Mouse (Mus musculus) MEL (cell line): ENCODE data around the gene Zfp1. TPM values are rescaled to one million over a fixed set of nuclear protein-coding genes. Genes with fewer than 3 reads are reported as not detected.

ENCODE experiments used
- DNase-seq: peaks from one replicate; pipeline ENCODE4 v3.0.0; 2011; ENCODE audit warnings: low read depth, low spot score
- H3K27ac ChIP-seq: 2 replicates; pipeline ENCODE4 v1.5.1; 2012; ENCODE audit warnings: low read depth, mild to moderate bottlenecking, control low read depth, low read length, moderate library complexity; ENCODE audit not compliant: control insufficient read depth
- H3K27me3 ChIP-seq, 2 experiments: fragments of 150-350 bp in 1 of 2; sonication (generic) in 1 of 2; 2 replicates each; pipeline ENCODE4 v1.6.1; 2012; ENCODE audit warnings: low read length in 2 of 2, mild to moderate bottlenecking in 2 of 2, improper control_type of control experiment in 1 of 2, moderate library complexity in 1 of 2; ENCODE audit not compliant: insufficient read depth in 2 of 2, control insufficient read depth in 1 of 2
- H3K36me3 ChIP-seq, 2 experiments: 2 replicates each; pipeline ENCODE4 v1.6.1; 2012 to 2014; ENCODE audit warnings: low read length in 2 of 2, improper control_type of control experiment in 1 of 2, inconsistent platforms in 1 of 2, mild to moderate bottlenecking in 1 of 2; ENCODE audit not compliant: insufficient read depth in 2 of 2, control insufficient read depth in 1 of 2
- H3K4me1 ChIP-seq, 2 experiments: fragments of 150-350 bp in 1 of 2; sonication (generic) in 1 of 2; 2 replicates each; pipeline ENCODE4 v1.6.1; 2012; ENCODE audit warnings: low read length in 2 of 2, improper control_type of control experiment in 1 of 2, mild to moderate bottlenecking in 1 of 2; ENCODE audit not compliant: insufficient read depth in 2 of 2, control insufficient read depth in 1 of 2
- H3K4me3 ChIP-seq, 2 experiments: fragments of 150-350 bp in 1 of 2; sonication (generic) in 1 of 2; 2 replicates each; pipeline ENCODE4 v1.5.1; 2012; ENCODE audit warnings: low read depth in 2 of 2, low read length in 2 of 2, mild to moderate bottlenecking in 2 of 2, moderate library complexity in 2 of 2, control low read depth in 1 of 2, improper control_type of control experiment in 1 of 2; ENCODE audit not compliant: control insufficient read depth in 1 of 2, insufficient read depth in 1 of 2
- H3K79me2 ChIP-seq: 2 replicates; pipeline ENCODE4 v1.6.1; 2012; ENCODE audit warnings: mild to moderate bottlenecking, low read length, moderate library complexity; ENCODE audit not compliant: control insufficient read depth, poor library complexity, insufficient read depth
- H3K9ac ChIP-seq: 2 replicates; pipeline ENCODE4 v1.6.1; 2012; ENCODE audit warnings: low read depth, mild to moderate bottlenecking, control low read depth, low read length, moderate library complexity; ENCODE audit not compliant: control insufficient read depth, poor library complexity, severe bottlenecking
- H3K9me3 ChIP-seq: fragments of 150-350 bp; sonication (generic); replicated peaks from 2 replicates; pipeline ENCODE4 v1.6.1; 2012; ENCODE audit warnings: mild to moderate bottlenecking, low read length, improper control_type of control experiment, moderate library complexity; ENCODE audit not compliant: insufficient read depth
- BHLHE40 ChIP-seq: IDR thresholded peaks from 2 replicates; pipeline ENCODE4 v1.6.1; 2012; ENCODE audit warnings: low read depth, mild to moderate bottlenecking, inconsistent platforms, low read length, improper control_type of control experiment, borderline replicate concordance
- CHD2 ChIP-seq: IDR thresholded peaks from 2 replicates; pipeline ENCODE4 v1.6.1; 2011; ENCODE audit warnings: low read length, improper control_type of control experiment
- CTCF ChIP-seq, 3 experiments: IDR thresholded peaks in 2 of 3; conservative IDR thresholded peaks in 1 of 3; 2 replicates each; pipeline ENCODE4 v1.5.1; 2011 to 2012; ENCODE audit warnings: low read length in 3 of 3, low read depth in 2 of 3, mild to moderate bottlenecking in 2 of 3, improper control_type of control experiment in 1 of 3, inconsistent platforms in 1 of 3, mixed read lengths in 1 of 3, moderate library complexity in 1 of 3; ENCODE audit not compliant: control insufficient read depth in 1 of 3, insufficient read depth in 1 of 3, poor library complexity in 1 of 3, severe bottlenecking in 1 of 3
- E2F4 ChIP-seq: IDR thresholded peaks from 2 replicates; pipeline ENCODE4 v1.6.1; 2011; ENCODE audit warnings: low read depth, low read length, improper control_type of control experiment, borderline replicate concordance
- EP300 ChIP-seq, 2 experiments: IDR thresholded peaks; 2 replicates each; pipeline ENCODE4 v1.6.1; 2011; ENCODE audit warnings: improper control_type of control experiment in 2 of 2, low read length in 2 of 2, low read depth in 1 of 2, mild to moderate bottlenecking in 1 of 2
- ETS1 ChIP-seq: IDR thresholded peaks from 2 replicates; pipeline ENCODE4 v1.6.1; 2012; ENCODE audit warnings: low read depth, mild to moderate bottlenecking, inconsistent platforms, low read length, improper control_type of control experiment, moderate library complexity
- GABPA ChIP-seq: IDR thresholded peaks from 2 replicates; pipeline ENCODE4 v1.6.1; 2012; ENCODE audit warnings: low read depth, mild to moderate bottlenecking, inconsistent platforms, low read length, improper control_type of control experiment, moderate library complexity
- GATA1 ChIP-seq: IDR thresholded peaks from 2 replicates; pipeline ENCODE4 v1.6.1; 2011; ENCODE audit warnings: low read depth, low read length, improper control_type of control experiment
- HCFC1 ChIP-seq: IDR thresholded peaks from 2 replicates; pipeline ENCODE4 v1.6.1; 2012; ENCODE audit warnings: low read depth, mild to moderate bottlenecking, inconsistent platforms, low read length, improper control_type of control experiment, moderate library complexity
- MAFK ChIP-seq: IDR thresholded peaks from 2 replicates; pipeline ENCODE4 v1.6.1; 2011; ENCODE audit warnings: low read depth, mild to moderate bottlenecking, low read length, improper control_type of control experiment, borderline replicate concordance
- MEF2A ChIP-seq: IDR thresholded peaks from 2 replicates; pipeline ENCODE4 v1.6.1; 2014; ENCODE audit warnings: low read depth, mild to moderate bottlenecking, inconsistent platforms, low read length, improper control_type of control experiment; ENCODE audit not compliant: poor library complexity, insufficient replicate concordance, severe bottlenecking; ENCODE audit errors: extremely low read depth
- MXI1 ChIP-seq: IDR thresholded peaks from 2 replicates; pipeline ENCODE4 v1.6.1; 2011; ENCODE audit warnings: mild to moderate bottlenecking, low read depth, low read length, improper control_type of control experiment
- MYB ChIP-seq: IDR thresholded peaks from 2 replicates; pipeline ENCODE4 v1.6.1; 2011; ENCODE audit warnings: mild to moderate bottlenecking, low read depth, low read length, improper control_type of control experiment
- POLR2A ChIP-seq, 2 experiments: IDR thresholded peaks; 2 replicates each; pipeline ENCODE4 v1.6.1; 2011 to 2012; ENCODE audit warnings: low read length in 2 of 2, mild to moderate bottlenecking in 2 of 2, control low read depth in 1 of 2, improper control_type of control experiment in 1 of 2, low read depth in 1 of 2, moderate library complexity in 1 of 2; ENCODE audit not compliant: control insufficient read depth in 1 of 2, insufficient read depth in 1 of 2, poor library complexity in 1 of 2
- POLR2AphosphoS2 ChIP-seq: IDR thresholded peaks from 2 replicates; pipeline ENCODE4 v1.6.1; 2011; ENCODE audit warnings: low read length, improper control_type of control experiment
- RAD21 ChIP-seq: IDR thresholded peaks from 2 replicates; pipeline ENCODE4 v1.6.1; 2011; ENCODE audit warnings: mild to moderate bottlenecking, low read depth, low read length, improper control_type of control experiment
- RCOR1 ChIP-seq: IDR thresholded peaks from 2 replicates; pipeline ENCODE4 v1.6.1; 2012; ENCODE audit warnings: low read depth, mild to moderate bottlenecking, inconsistent platforms, low read length, improper control_type of control experiment
- SMC3 ChIP-seq: IDR thresholded peaks from 2 replicates; pipeline ENCODE4 v1.6.1; 2011; ENCODE audit warnings: low read depth, low read length, improper control_type of control experiment
- TAL1 ChIP-seq: IDR thresholded peaks from 2 replicates; pipeline ENCODE4 v1.6.1; 2012; ENCODE audit warnings: mild to moderate bottlenecking, inconsistent platforms, low read length, moderate library complexity, mixed read lengths
- TCF12 ChIP-seq: IDR thresholded peaks from 2 replicates; pipeline ENCODE4 v1.6.1; 2014; ENCODE audit warnings: low read depth, mild to moderate bottlenecking, inconsistent platforms, low read length, improper control_type of control experiment, moderate library complexity
- UBTF ChIP-seq: IDR thresholded peaks from 2 replicates; pipeline ENCODE4 v1.6.1; 2012; ENCODE audit warnings: low read depth, mild to moderate bottlenecking, inconsistent platforms, low read length, improper control_type of control experiment, moderate library complexity, borderline replicate concordance; ENCODE audit not compliant: insufficient read depth
- USF1 ChIP-seq: IDR thresholded peaks from 2 replicates; pipeline ENCODE4 v1.6.1; 2014; ENCODE audit warnings: low read depth, mild to moderate bottlenecking, inconsistent platforms, low read length, improper control_type of control experiment, moderate library complexity
- USF2 ChIP-seq, 2 experiments: IDR thresholded peaks; 2 replicates each; pipeline ENCODE4 v1.6.1; 2011 to 2012; ENCODE audit warnings: improper control_type of control experiment in 2 of 2, low read length in 2 of 2, borderline replicate concordance in 1 of 2, inconsistent platforms in 1 of 2, low read depth in 1 of 2, mild to moderate bottlenecking in 1 of 2; ENCODE audit not compliant: insufficient read depth in 1 of 2
- ZC3H11A ChIP-seq: IDR thresholded peaks from 2 replicates; pipeline ENCODE4 v1.6.1; 2012; ENCODE audit warnings: low read depth, mild to moderate bottlenecking, inconsistent platforms, low read length, improper control_type of control experiment
- ZKSCAN1 ChIP-seq: IDR thresholded peaks from 2 replicates; pipeline ENCODE4 v1.6.1; 2012; ENCODE audit warnings: low read depth, mild to moderate bottlenecking, inconsistent platforms, low read length, improper control_type of control experiment, moderate library complexity
- ZMIZ1 ChIP-seq: IDR thresholded peaks from 2 replicates; pipeline ENCODE4 v1.6.1; 2012; ENCODE audit warnings: low read depth, mild to moderate bottlenecking, inconsistent platforms, low read length, improper control_type of control experiment, moderate library complexity
- polyA plus RNA-seq, 2 experiments: library from polyadenylated mRNA; stranded (reverse) in 1 of 2; unstranded in 1 of 2; fragments of >175 nt in 1 of 2; fragments of >200 nt in 1 of 2; gene quantifications; 2 replicates each; pipeline versions ENCODE4 v1.2.1 to v1.2.4; 2012; ENCODE audit warnings: low replicate concordance in 2 of 2, low read depth in 1 of 2; ENCODE audit not compliant: insufficient read length in 2 of 2, insufficient read depth in 1 of 2, missing spikeins in 1 of 2
- total RNA-seq: library from RNA; depleted of rRNA; stranded (reverse); fragments of 300-350 nt; gene quantifications from 2 replicates; pipeline ENCODE4 v1.2.3, GENCODE M21; 2012

Gene Zfp1
- total and polyA plus RNA-seq, 3 experiments, result 12.2 to 12.4 TPM; not detected in 1

DNA sequence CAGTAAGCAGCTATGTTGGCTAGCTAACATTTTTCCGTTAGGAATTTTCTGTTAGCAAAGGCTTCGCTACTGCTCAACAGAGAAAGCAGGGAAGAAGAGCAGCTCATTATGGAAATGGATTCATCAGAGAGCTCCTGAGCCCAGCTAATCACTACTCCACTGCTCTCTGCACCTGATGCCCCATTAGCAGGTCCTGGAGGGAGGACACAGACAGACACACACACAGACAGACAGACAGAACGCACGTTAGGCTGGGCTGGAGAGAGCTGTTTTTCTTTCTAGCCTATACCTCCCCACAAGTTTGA lies 74.2 kb downstream of the Zfp1 start:
- Histone ChIP-seq H3K4me1 (peaks cover 9 to 13% of the 10 kb centered on the region in 2 experiments), H3K27me3 (no peaks in the 10 kb centered on the region), H3K4me3 (no peak overlapping the region), H3K9me3 (no peaks in the 10 kb centered on the region), H3K79me2 (no peaks in the 10 kb centered on the region), H3K9ac (no peak overlapping the region), H3K36me3 (peaks cover 0 to 7% of the 10 kb centered on the region in 2 experiments; a peak in 3 of 4 replicates), H3K27ac (no peak overlapping the region; the same call in 1 of the 2 replicates)
- TF ChIP-seq RCOR1, result no peak
- no peak for TF ChIP-seq TCF12
- TF ChIP-seq RAD21, result no peak
- TF ChIP-seq GABPA, result no peak
- no peak for TF ChIP-seq ZKSCAN1
- TF ChIP-seq GATA1, result no peak
- TF ChIP-seq BHLHE40, result no peak
- no peak for TF ChIP-seq HCFC1
- TF ChIP-seq UBTF, result no peak
- no peak for TF ChIP-seq POLR2AphosphoS2
- no peak for TF ChIP-seq POLR2A (IDR thresholded peaks at IDR 0.05; ENCODE audit: control insufficient read depth in 1 of 2, insufficient read depth in 1 of 2, low read depth in 1 of 2, low read length in 2 of 2, poor library complexity in 1 of 2)
- no peak for TF ChIP-seq CHD2
- TF ChIP-seq E2F4, result no peak
- TF ChIP-seq ETS1, result no peak
- no peak for TF ChIP-seq USF1
- no peak for TF ChIP-seq ZMIZ1
- no peak for TF ChIP-seq MEF2A
- TF ChIP-seq TAL1, result no peak
- TF ChIP-seq ZC3H11A, result no peak
- no peak for TF ChIP-seq MAFK
- no peak for DNase-seq

DNA sequence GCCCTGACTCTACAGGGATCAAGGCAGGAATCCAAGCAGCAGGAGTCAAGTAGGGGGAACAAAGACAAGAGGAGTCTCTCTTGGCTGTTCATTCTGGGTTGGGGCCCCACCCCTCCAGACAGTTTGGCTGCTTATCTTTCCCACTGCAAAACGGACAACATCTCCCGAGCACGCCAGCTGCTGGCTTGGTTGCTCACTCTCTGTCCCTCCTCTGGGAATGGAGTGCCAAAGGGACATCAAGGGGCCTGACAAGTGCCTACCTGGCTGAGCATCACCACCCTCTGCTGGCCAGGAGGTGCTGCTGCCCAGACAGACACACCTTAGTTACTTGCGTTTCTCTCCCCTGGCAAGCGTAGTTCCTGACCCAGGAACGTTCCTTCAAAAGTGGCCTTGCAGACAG lies 74.7 kb downstream of the Zfp1 start:
- H3K9me3 ChIP-seq, result no peaks in the 10 kb centered on the region
- TF ChIP-seq MXI1 (peak; percentile 29; the same call in 1 of the 2 replicates), ZC3H11A (no peak), CTCF (IDR thresholded peaks at IDR 0.05 in 2 of 3, conservative IDR thresholded peaks at IDR 0.05 in 1 of 3; ENCODE audit: control insufficient read depth in 1 of 3, insufficient read depth in 1 of 3, low read depth in 2 of 3, low read length in 3 of 3, poor library complexity in 1 of 3, severe bottlenecking in 1 of 3) (peak; percentile 20 to 32 (median 32); a peak in 4 of 6 replicates), USF2 (IDR thresholded peaks at IDR 0.05; ENCODE audit: borderline replicate concordance in 1 of 2, insufficient read depth in 1 of 2, low read depth in 1 of 2, low read length in 2 of 2) (no peak), ETS1 (0 out of 2 replicates have a peak, but pooled peaks have one; percentile 42), MYB (peak; percentile 61; the same call in 1 of the 2 replicates), EP300 (IDR thresholded peaks at IDR 0.05; ENCODE audit: low read depth in 1 of 2, low read length in 2 of 2) (peak in 1 of 2 experiments; percentile 65; a peak in 2 of 4 replicates), USF1 (no peak), GATA1 (0 out of 2 replicates have a peak, but pooled peaks have one; percentile 26), TCF12 (peak; percentile 35; the same call in 1 of the 2 replicates), SMC3 (peak; percentile 14; the same call in 1 of the 2 replicates)
- TF ChIP-seq, all 39 proteins: peak for 8
- Histone ChIP-seq H3K9ac (no peak overlapping the region), H3K79me2 (no peaks in the 10 kb centered on the region), H3K27ac (no peak overlapping the region; the same call in 1 of the 2 replicates), H3K4me1 (peaks cover 9 to 13% of the 10 kb centered on the region in 2 experiments), H3K4me3 (no peak overlapping the region), H3K36me3 (peaks cover 0 to 7% of the 10 kb centered on the region in 2 experiments; a peak in 2 of 4 replicates), H3K27me3 (no peaks in the 10 kb centered on the region)
- peak; percentile 58 for DNase-seq
